Mouse (Mus musculus) intestine, embryonic 14.5 days (tissue): ENCODE results near the gene Cklf. TPM values are rescaled to one million over a fixed set of nuclear protein-coding genes. Genes with fewer than 3 reads are reported as not detected.

Source experiments
- ATAC-seq: fragments of 200-750 bp; cut with Nextera tagmentation; replicated peaks from 2 replicates; pipeline ENCODE4 v1.8.0; 2017; ENCODE audit warnings: low read depth, moderate number of reproducible peaks, moderate TSS enrichment, moderate library complexity; ENCODE audit not compliant: low FRiP score, low TSS enrichment
- DNase-seq: peaks from one replicate; pipeline ENCODE4 v3.0.0-alpha.2; 2018; ENCODE audit warnings: low spot score
- H3K27ac ChIP-seq: fragments of 300-500 bp; sonication (generic); 2 replicates; pipeline ENCODE4 v1.5.1; 2014; ENCODE audit warnings: low read depth, mild to moderate bottlenecking, control low read depth
- H3K27me3 ChIP-seq: fragments of 300-500 bp; sonication (generic); replicated peaks from 2 replicates; pipeline ENCODE4 v1.6.1; 2014; ENCODE audit warnings: low read length, control low read depth; ENCODE audit not compliant: control insufficient read depth, insufficient read depth
- H3K36me3 ChIP-seq: fragments of 300-500 bp; sonication (generic); 2 replicates; pipeline ENCODE4 v1.6.1; 2014; ENCODE audit warnings: low read length, control low read depth; ENCODE audit not compliant: control insufficient read depth, insufficient read depth
- H3K4me1 ChIP-seq: fragments of 300-500 bp; sonication (generic); replicated peaks from 2 replicates; pipeline ENCODE4 v1.6.1; 2014; ENCODE audit warnings: low read length, control low read depth, mixed read lengths; ENCODE audit not compliant: control insufficient read depth, insufficient read depth
- H3K4me2 ChIP-seq: fragments of 300-500 bp; sonication (generic); 2 replicates; pipeline ENCODE4 v1.6.1; 2014; ENCODE audit warnings: low read length
- H3K4me3 ChIP-seq: fragments of 300-500 bp; sonication (generic); 2 replicates; pipeline ENCODE4 v1.5.1; 2014; ENCODE audit warnings: low read depth, low read length, control low read depth, mixed read lengths
- H3K9ac ChIP-seq: fragments of 300-500 bp; sonication (generic); 2 replicates; pipeline ENCODE4 v1.6.1; 2014; ENCODE audit warnings: mild to moderate bottlenecking, low read length
- H3K9me3 ChIP-seq: fragments of 300-500 bp; sonication (generic); 2 replicates; pipeline ENCODE4 v1.6.1; 2016; ENCODE audit warnings: low read length, control low read depth; ENCODE audit not compliant: control insufficient read depth
- WGBS: fragments of 180-500 bp; shearing (Covaris S2); extraction: QIAGEN DNeasy Blood & Tissue Kit; methylation state at CpG from one replicate; pipeline ENCODE4 v1.1.7; 2014; 5-methylcytosine and 5-hydroxymethylcytosine counted together
- polyA plus RNA-seq: library from polyadenylated mRNA; unstranded; fragments of >200 nt; fragmentation: Nextera tagmentation; extraction: Ambion mirVana; gene quantifications from 2 replicates; pipeline ENCODE4 v1.2.1, GENCODE M21; 2014

Gene Cklf
- 47.9 and 48.6 TPM in 2 replicates for polyA plus RNA-seq

- Histone ChIP-seq H3K9me3 (no peaks in the 10 kb centered on the region), H3K4me3 (peak within 1 kb of the TSS; percentile 75), H3K9ac (peak within 1 kb of the TSS; percentile 75), H3K4me1 (peaks cover 21% of the 10 kb centered on the region), H3K36me3 (no peaks in the 10 kb centered on the region), H3K27ac (peak within 1 kb of the TSS; percentile 87), H3K27me3 (no peaks in the 10 kb centered on the region), H3K4me2 (peak within 1 kb of the TSS; percentile 66)
- ATAC-seq: peak; percentile 83
- WGBS: 4% methylated on average over 41 of the region's 41 CpGs
- peak; percentile 93 for DNase-seq
These were observed at the start of gene Cklf for GRCm38 (mm10) chr8:104250439-104251367. Gene Cklf, plus strand, starts transcription at chr8:104250861.

- Histone ChIP-seq H3K4me2 (no peak overlapping the region), H3K27ac (no peak overlapping the region), H3K4me1 (no peaks in the 10 kb centered on the region), H3K27me3 (no peaks in the 10 kb centered on the region), H3K9me3 (no peaks in the 10 kb centered on the region), H3K36me3 (no peaks in the 10 kb centered on the region), H3K9ac (no peak overlapping the region), H3K4me3 (no peak overlapping the region)
- ATAC-seq: no peak
- DNase-seq: no peak
- 90% methylated on average over 3 of the region's 3 CpGs for WGBS
These were observed 49.0 kb upstream of the Cklf start for GRCm38 (mm10) chr8:104201622-104202021.

GRCm38 (mm10) chr8:104202320-104202719 is 48.3 kb upstream of the Cklf start:
- no peaks in the 10 kb centered on the region for H3K4me1 ChIP-seq
- DNase-seq (no peak), ATAC-seq (no peak)
- WGBS: 90% methylated on average over 4 of the region's 4 CpGs
- H3K9me3 ChIP-seq: no peaks in the 10 kb centered on the region
- no peak overlapping the region for H3K9ac ChIP-seq
- no peaks in the 10 kb centered on the region for H3K36me3 ChIP-seq
- no peak overlapping the region for H3K27ac ChIP-seq
- no peaks in the 10 kb centered on the region for H3K27me3 ChIP-seq
- H3K4me3 ChIP-seq: no peak overlapping the region
- H3K4me2 ChIP-seq: no peak overlapping the region

DNA sequence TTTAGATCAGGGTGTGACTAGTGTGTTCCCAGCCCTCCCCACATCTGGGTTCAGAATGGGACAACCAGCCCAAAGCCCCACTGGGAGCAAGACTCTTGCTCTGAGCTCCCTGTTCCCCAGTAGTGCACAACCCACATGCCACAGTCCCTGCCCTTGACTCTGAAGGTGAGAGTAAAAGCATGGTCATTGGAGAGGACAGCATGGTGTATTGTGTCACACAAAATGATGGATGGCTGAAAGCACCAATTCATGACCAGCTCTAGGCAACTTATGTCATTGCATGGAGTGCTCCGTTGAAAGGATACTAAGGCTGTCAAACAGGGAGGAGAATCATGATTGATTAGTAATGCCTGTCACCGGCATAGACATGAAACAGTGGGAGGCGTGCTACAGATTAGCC is 45.4 kb upstream of the Cklf start:
- Histone ChIP-seq H3K4me2 (no peak overlapping the region), H3K27me3 (no peaks in the 10 kb centered on the region), H3K4me3 (no peak overlapping the region), H3K9ac (no peak overlapping the region), H3K36me3 (no peaks in the 10 kb centered on the region), H3K4me1 (no peaks in the 10 kb centered on the region), H3K27ac (no peak overlapping the region), H3K9me3 (no peaks in the 10 kb centered on the region)
- ATAC-seq (no peak), DNase-seq (no peak)
- 63% methylated on average over 3 of the region's 3 CpGs for WGBS

DNA sequence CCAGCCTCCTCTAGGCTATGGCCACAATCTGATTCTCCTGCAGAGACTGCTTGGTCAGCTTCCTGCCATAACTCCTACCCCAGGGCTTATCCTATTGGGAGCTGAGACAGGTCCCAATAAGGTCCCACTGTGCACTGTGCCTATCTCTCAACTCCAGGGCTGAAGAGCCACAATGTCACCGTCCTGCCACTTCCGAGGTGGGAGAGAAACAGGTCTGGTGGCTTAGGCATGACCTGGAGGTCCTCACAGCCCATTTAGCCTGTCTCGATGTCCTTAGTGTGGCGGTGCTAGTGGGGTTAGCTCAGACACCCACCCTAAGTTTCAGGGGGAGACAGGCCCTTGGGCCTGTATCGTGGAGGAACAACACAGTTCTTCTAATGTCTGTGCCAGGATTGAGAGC is 33.1 kb upstream of the Cklf start:
- H3K27me3 ChIP-seq: no peaks in the 10 kb centered on the region
- H3K9me3 ChIP-seq: no peaks in the 10 kb centered on the region
- H3K9ac ChIP-seq: no peak overlapping the region
- no peak overlapping the region for H3K27ac ChIP-seq
- H3K4me3 ChIP-seq: no peak overlapping the region
- no peak for ATAC-seq
- no peak for DNase-seq
- H3K36me3 ChIP-seq: no peaks in the 10 kb centered on the region
- no peaks in the 10 kb centered on the region for H3K4me1 ChIP-seq
- no peak overlapping the region for H3K4me2 ChIP-seq
- WGBS: 88% methylated on average over 5 of the region's 5 CpGs

DNA sequence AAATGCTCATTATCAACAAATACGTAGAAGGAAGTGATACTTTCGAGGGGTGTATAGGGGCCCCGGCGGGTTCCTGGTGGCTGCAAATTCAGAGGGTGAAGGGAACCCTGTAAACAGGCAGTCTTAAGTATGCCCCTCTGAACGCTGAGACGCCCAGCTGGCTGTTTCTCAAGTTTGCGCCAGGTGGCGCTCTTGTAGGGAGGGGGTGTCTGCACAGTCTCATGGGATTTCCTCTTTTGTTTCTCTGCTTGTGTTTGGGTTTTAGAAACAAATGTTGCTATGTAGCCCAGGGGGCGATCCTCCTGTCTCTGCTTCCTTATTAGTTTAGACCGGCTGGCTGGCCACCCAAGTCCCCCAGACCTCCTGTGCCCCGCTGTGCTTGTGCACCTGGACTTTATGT is 31.6 kb upstream of the Cklf start:
- ATAC-seq: no peak
- Histone ChIP-seq H3K4me2 (no peak overlapping the region), H3K36me3 (no peaks in the 10 kb centered on the region), H3K27ac (no peak overlapping the region), H3K9me3 (0 out of 2 replicates have a peak, but pooled peaks cover under 1% of the 10 kb centered on the region), H3K27me3 (no peaks in the 10 kb centered on the region), H3K4me3 (no peak overlapping the region), H3K4me1 (no peaks in the 10 kb centered on the region), H3K9ac (no peak overlapping the region)
- WGBS: 30% methylated on average over 11 of the region's 11 CpGs
- DNase-seq: peak; percentile 67

- no peak for ATAC-seq
- 40% methylated on average over 5 of the region's 5 CpGs for WGBS
These were observed 30.9 kb upstream of the Cklf start for GRCm38 (mm10) chr8:104219806-104220205.

GRCm38 (mm10) chr8:104227048-104227447 is 23.6 kb upstream of the Cklf start:
- ATAC-seq (no peak), DNase-seq (no peak)
- Histone ChIP-seq H3K27me3 (no peaks in the 10 kb centered on the region), H3K9ac (no peak overlapping the region), H3K4me1 (no peaks in the 10 kb centered on the region), H3K4me2 (no peak overlapping the region), H3K27ac (no peak overlapping the region), H3K36me3 (peaks cover 59% of the 10 kb centered on the region), H3K4me3 (no peak overlapping the region), H3K9me3 (0 out of 2 replicates have a peak, but pooled peaks cover 3% of the 10 kb centered on the region)
- WGBS: 96% methylated on average over 5 of the region's 5 CpGs

More at GRCm38 (mm10) chr8:104219806-104220205, 30.9 kb upstream of the Cklf start:
- no peaks in the 10 kb centered on the region for H3K4me1 ChIP-seq
- no peak overlapping the region for H3K4me2 ChIP-seq
- no peak overlapping the region for H3K27ac ChIP-seq
- no peak overlapping the region for H3K9ac ChIP-seq
- H3K9me3 ChIP-seq: 0 out of 2 replicates have a peak, but pooled peaks cover 3% of the 10 kb centered on the region
- H3K36me3 ChIP-seq: no peaks in the 10 kb centered on the region
- no peak overlapping the region for H3K4me3 ChIP-seq
- DNase-seq: peak; percentile 90
- no peaks in the 10 kb centered on the region for H3K27me3 ChIP-seq
